Mouse (Mus musculus) megakaryocyte, embryonic 14.5 days (primary cell): ENCODE results near the gene Usp28.

Source experiments
- FLI1 ChIP-seq: IDR thresholded peaks from 2 replicates; pipeline ENCODE4 v1.6.1; 2012; ENCODE audit warnings: low read length, inconsistent platforms, mixed read lengths
- GATA1 ChIP-seq: IDR thresholded peaks from 3 replicates; pipeline ENCODE4 v1.6.1; 2012; ENCODE audit warnings: mixed read lengths, low read length, inconsistent platforms, borderline replicate concordance

DNA sequence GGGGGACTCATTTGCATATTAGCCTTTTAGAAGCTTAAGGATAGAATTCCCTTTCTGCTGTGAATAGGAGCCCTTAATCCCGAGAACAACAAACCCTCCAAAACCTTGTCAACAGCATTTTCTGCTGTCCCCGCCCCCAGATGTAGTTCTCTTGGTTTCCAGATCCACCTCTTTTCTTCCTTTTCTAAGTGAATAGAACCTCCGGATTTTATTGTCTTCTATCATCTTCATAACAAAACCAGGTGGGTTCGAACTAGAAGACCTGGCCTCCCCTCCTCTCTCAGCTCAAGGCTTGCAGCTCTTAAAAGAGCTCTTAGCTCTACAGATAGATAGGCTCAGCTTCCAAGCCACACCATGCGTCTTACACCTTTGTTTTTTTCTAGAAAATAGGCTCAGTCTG, 6.5 kb downstream of the Usp28 start:
- TF ChIP-seq GATA1 (no peak), FLI1 (no peak)
